Mouse (Mus musculus) forebrain, postnatal 0 days (tissue): ENCODE results near the gene Ccdc170. TPM values are rescaled to one million over a fixed set of nuclear protein-coding genes. Genes with fewer than 3 reads are reported as not detected.
"Not testable (repeated sequence)": the region's sequence is repeated elsewhere in the genome, so short reads cannot be mapped to it uniquely, and the experiment has no call there.

Source experiments
- ATAC-seq: fragments of 200-750 bp; cut with Nextera tagmentation; 2 replicates; pipeline ENCODE4 v1.8.0; 2017; ENCODE audit warnings: mild to moderate bottlenecking, moderate library complexity
- DNase-seq: peaks from one replicate; pipeline ENCODE4 v3.0.0-alpha.2; 2015
- H3K27ac ChIP-seq: fragments of 300-500 bp; sonication (generic); 2 replicates; pipeline ENCODE4 v1.5.1; 2014; ENCODE audit warnings: low read depth, mild to moderate bottlenecking, antibody characterized with exemption, low read length, moderate library complexity, mixed read lengths
- H3K27me3 ChIP-seq: fragments of 300-500 bp; sonication (generic); 2 replicates; pipeline ENCODE4 v1.6.1; 2014; ENCODE audit warnings: mild to moderate bottlenecking, low read length, mixed read lengths; ENCODE audit not compliant: insufficient read depth
- H3K36me3 ChIP-seq: fragments of 300-500 bp; sonication (generic); 2 replicates; pipeline ENCODE4 v1.6.1; 2014; ENCODE audit warnings: mild to moderate bottlenecking, moderate library complexity; ENCODE audit not compliant: insufficient read depth
- H3K4me1 ChIP-seq: fragments of 300-500 bp; sonication (generic); 2 replicates; pipeline ENCODE4 v1.6.1; 2014; ENCODE audit warnings: antibody characterized with exemption; ENCODE audit not compliant: insufficient read depth
- H3K4me2 ChIP-seq: fragments of 300-500 bp; sonication (generic); 2 replicates; pipeline ENCODE4 v1.6.1; 2014; ENCODE audit warnings: low read depth, mild to moderate bottlenecking, moderate library complexity
- H3K4me3 ChIP-seq: fragments of 300-500 bp; sonication (generic); 2 replicates; pipeline ENCODE4 v1.5.1; 2014; ENCODE audit warnings: low read depth, low read length, mixed read lengths
- H3K9ac ChIP-seq: fragments of 300-500 bp; sonication (generic); 2 replicates; pipeline ENCODE4 v1.6.1; 2014; ENCODE audit warnings: mild to moderate bottlenecking
- H3K9me3 ChIP-seq: fragments of 300-500 bp; sonication (generic); 2 replicates; pipeline ENCODE4 v1.6.1; 2016; ENCODE audit warnings: low read length
- CTCF ChIP-seq: sonication (generic); IDR thresholded peaks from 2 replicates; pipeline ENCODE4 v1.5.1; 2016; ENCODE audit warnings: antibody characterized with exemption, control low read depth, low read depth
- WGBS: fragments of 180-500 bp; shearing (Covaris S2); extraction: QIAGEN DNeasy Blood & Tissue Kit; methylation state at CpG from one replicate; pipeline ENCODE4 v1.1.7; 2014; 5-methylcytosine and 5-hydroxymethylcytosine counted together
- polyA plus RNA-seq: library from polyadenylated mRNA; unstranded; fragments of >200 nt; fragmentation: Nextera tagmentation; extraction: Ambion mirVana; gene quantifications from 2 replicates; pipeline ENCODE4 v1.2.1, GENCODE M21; 2015
- total RNA-seq: library from RNA; depleted of rRNA; stranded (reverse); fragments of >200 nt; gene quantifications from 2 replicates; pipeline ENCODE4 v1.2.3, GENCODE M21; 2014; rRNA removed

Ccdc170 gene
- total RNA-seq (0.85 and 1.4 TPM in 2 replicates), polyA plus RNA-seq (0.18 and 0.62 TPM in 2 replicates)

DNA sequence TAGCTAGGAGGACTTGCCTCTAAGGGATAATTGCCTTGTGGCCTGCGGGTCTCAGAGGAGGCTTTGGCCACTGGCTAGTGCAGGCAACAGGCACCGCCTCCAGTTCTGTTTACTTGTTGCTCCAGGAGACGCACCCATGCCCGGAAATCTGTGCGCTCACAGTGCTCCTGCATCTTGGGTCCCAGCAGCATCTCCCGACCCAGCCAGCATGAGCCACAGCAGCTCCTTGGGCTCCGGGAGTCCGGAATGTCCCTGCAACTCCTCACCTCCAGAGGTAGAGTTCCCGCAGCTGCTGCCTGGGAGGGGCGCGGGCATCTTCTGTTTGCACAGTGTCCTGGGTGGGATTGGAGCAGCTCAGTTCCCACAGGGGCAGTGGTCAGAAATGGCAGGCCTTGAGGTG lies at the start of gene Ccdc170:
Gene Ccdc170, plus strand, starts transcription at position 148 of the 400 bp plus-strand sequence.
- Histone ChIP-seq H3K27me3 (no peaks in the 10 kb centered on the region), H3K9ac (no peak within 1 kb of the TSS), H3K36me3 (no peaks in the 10 kb centered on the region), H3K27ac (no peak within 1 kb of the TSS), H3K4me2 (no peak within 1 kb of the TSS), H3K4me1 (no peaks in the 10 kb centered on the region), H3K9me3 (no peaks in the 10 kb centered on the region), H3K4me3 (no peak within 1 kb of the TSS)
- DNase-seq = no peak
- no peak for TF ChIP-seq CTCF
- ATAC-seq = no peak
- WGBS = 35% methylated on average over 11 of the region's 11 CpGs

DNA sequence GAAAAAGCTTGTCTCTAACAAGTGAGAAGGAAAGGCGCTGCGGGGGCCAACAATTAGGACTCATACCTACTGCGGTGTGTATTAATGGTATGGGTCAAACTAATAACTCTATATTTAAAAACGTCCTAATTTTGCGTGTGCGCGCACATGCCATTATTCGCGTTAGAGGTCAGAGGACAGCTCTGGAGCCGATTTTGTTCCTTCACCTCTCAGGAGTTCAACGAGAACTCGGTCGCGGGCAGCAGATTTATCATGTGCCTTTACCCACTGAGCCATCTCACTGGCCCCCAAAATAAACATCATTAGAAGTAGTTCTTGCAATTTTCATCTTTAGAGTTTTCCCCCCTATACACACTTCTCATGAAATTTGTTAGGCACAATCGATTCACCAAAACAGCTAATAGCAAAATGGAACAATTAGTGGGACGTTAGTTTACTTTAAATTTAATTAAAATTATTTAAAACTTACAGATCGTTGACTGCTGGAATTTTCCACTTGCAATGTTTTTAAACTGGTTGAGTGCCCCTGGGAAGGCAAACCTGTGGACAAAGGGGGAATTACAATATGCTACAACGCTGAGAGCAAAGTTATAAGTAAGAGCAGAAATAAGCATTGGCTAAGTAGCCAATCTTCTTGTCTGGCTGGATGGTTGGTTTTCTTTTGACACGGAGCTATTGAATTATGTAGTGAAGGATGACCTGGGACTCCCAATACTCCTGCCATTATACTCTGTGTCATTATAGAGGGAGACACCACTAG lies 49.1 kb upstream of the Ccdc170 start:
- DNase-seq = peak; percentile 11
- Histone ChIP-seq H3K4me2 (peak overlapping the region; percentile 68), H3K4me1 (peaks cover 4% of the 10 kb centered on the region; the same call in 1 of the 2 replicates), H3K27me3 (no peaks in the 10 kb centered on the region), H3K4me3 (peak overlapping the region; percentile 51), H3K9me3 (no peaks in the 10 kb centered on the region), H3K36me3 (no peaks in the 10 kb centered on the region), H3K9ac (peak overlapping the region; percentile 51), H3K27ac (peak overlapping the region; percentile 69)
- TF ChIP-seq CTCF = peak; percentile 30
- 9% methylated on average over 19 of the region's 19 CpGs for WGBS
- ATAC-seq = no peak

DNA sequence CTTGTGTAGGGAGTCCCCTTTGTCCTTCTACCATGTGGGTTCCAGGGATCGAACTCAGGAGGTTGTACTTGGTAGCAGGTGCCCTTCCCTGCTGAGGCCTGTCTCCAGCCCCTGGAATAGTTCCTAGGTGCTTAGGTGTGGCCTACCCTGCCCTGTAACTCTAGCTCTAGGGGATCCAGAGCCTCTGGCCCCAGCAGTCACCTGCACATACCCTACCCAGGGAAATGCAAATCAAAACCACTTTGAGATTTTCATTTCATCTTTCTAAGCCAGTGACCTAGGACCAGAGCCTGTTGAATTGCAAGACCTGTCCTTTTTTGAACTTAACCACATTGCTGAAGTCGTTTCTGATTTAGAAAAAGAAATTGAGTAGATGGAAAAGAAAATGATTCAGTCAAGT lies 48.4 kb upstream of the Ccdc170 start:
- H3K27ac ChIP-seq, H3K36me3 ChIP-seq, H3K4me3 ChIP-seq, H3K27me3 ChIP-seq, DNase-seq, ATAC-seq, H3K9ac ChIP-seq, H3K4me1 ChIP-seq, H3K4me2 ChIP-seq, H3K9me3 ChIP-seq: not testable (repeated sequence)
- WGBS = 84% methylated on average over 2 of the region's 2 CpGs

DNA sequence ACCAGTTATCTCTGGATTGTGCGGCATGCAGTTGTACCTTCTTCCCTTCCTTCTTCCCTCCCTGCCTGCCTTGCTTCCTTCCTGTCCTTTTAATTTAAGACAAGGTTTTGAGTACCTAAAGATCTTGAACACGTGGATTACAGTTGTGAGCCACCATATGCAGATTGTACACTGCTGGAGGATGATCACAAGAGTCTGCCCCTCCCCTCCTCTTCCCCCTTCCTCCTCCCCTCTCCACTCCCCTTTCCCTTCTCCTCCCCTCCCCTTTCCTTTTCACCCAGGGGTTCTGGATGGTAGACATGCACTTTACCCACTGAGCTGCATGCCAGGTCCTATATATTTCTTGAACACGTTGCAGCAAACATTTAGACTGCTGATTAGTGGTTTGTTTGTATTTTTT lies 46.9 kb upstream of the Ccdc170 start:
- Histone ChIP-seq H3K27me3 (no peaks in the 10 kb centered on the region), H3K4me1 (peaks cover 4% of the 10 kb centered on the region; the same call in 1 of the 2 replicates), H3K36me3 (peaks cover 11% of the 10 kb centered on the region), H3K9me3 (no peaks in the 10 kb centered on the region), H3K27ac (no peak overlapping the region), H3K9ac (no peak overlapping the region), H3K4me2 (no peak overlapping the region), H3K4me3 (no peak overlapping the region)
- no peak for ATAC-seq
- no peak for TF ChIP-seq CTCF
- WGBS = 93% methylated on average over 3 of the region's 3 CpGs
- DNase-seq = no peak

DNA sequence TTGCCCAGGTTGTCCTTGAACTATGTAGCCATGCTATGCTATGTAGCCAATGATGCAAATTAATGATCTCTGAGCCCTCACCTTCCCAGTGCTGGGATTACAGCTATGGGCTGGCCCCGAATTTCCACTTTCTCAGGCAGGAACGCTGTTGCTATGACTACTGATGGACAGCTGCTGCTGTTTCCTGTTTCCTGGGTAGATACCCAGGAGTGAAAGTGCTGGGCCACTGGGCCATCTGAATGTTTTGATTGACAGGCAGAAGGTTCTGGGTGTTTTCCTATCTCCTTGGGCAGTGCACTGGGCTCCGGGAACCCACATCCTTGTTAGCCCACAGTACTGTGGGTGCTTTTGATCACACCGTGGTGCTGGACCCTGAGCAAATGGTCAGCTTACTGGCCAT lies 25.9 kb upstream of the Ccdc170 start:
- 91% methylated on average over 4 of the region's 4 CpGs for WGBS
- Histone ChIP-seq H3K27me3 (no peaks in the 10 kb centered on the region), H3K4me3 (no peak overlapping the region), H3K4me1 (no peaks in the 10 kb centered on the region), H3K9me3 (no peaks in the 10 kb centered on the region), H3K36me3 (peaks cover 6% of the 10 kb centered on the region; the same call in 1 of the 2 replicates), H3K9ac (no peak overlapping the region), H3K4me2 (no peak overlapping the region), H3K27ac (no peak overlapping the region)
- no peak for DNase-seq
- no peak for ATAC-seq
- TF ChIP-seq CTCF = no peak

DNA sequence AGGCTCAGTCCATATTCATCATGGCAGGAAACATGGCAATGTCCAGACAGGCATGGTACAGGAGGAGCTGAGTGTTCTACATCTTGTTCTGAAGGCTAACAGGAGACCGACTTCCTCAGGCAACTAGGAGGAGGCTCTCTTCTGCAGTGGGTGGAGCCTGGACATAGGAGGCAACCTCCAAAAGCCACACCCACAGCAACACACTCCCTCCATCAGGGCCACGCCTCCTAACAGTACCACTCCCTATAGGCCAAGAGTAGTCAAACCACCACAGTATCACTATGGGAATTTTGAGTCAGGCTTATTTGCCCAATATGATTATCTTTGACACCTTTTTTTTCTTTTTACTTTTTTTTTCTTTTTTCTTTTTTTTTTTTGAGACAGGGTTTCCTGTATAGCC lies 22.1 kb upstream of the Ccdc170 start:
- H3K4me2 ChIP-seq = no peak overlapping the region
- peaks cover 3% of the 10 kb centered on the region; the same call in 1 of the 2 replicates for H3K36me3 ChIP-seq
- TF ChIP-seq CTCF = no peak
- ATAC-seq = no peak
- no peak overlapping the region for H3K27ac ChIP-seq
- DNase-seq = no peak
- no peak overlapping the region for H3K9ac ChIP-seq
- no peaks in the 10 kb centered on the region for H3K27me3 ChIP-seq
- H3K9me3 ChIP-seq = no peaks in the 10 kb centered on the region
- H3K4me1 ChIP-seq = no peaks in the 10 kb centered on the region
- WGBS = 95% methylated on average over 2 of the region's 2 CpGs
- H3K4me3 ChIP-seq = no peak overlapping the region

DNA sequence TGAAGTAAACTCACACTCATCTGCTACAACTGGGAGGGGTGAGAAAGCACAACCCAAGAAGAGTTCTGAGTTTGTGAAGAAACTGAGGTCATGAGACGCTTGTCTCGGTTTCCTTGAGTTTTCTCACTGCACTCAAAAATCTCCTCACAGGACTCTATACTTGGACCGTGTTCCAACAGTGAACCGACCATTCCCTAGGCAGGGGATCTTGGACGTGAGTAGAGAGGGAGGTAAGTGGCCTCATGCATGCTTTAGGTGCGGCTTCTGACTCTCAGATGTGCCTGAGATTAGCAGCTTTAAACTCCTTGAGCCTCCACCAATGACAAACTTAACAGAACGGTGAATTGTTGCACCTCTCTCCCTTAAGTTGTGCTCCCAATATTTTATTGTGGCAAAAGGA lies 16.5 kb upstream of the Ccdc170 start:
- no peak for DNase-seq
- Histone ChIP-seq H3K27ac (no peak overlapping the region), H3K4me3 (no peak overlapping the region), H3K4me2 (no peak overlapping the region), H3K27me3 (no peaks in the 10 kb centered on the region), H3K4me1 (no peaks in the 10 kb centered on the region), H3K9me3 (no peaks in the 10 kb centered on the region), H3K36me3 (no peaks in the 10 kb centered on the region), H3K9ac (no peak overlapping the region)
- no peak for TF ChIP-seq CTCF
- ATAC-seq = no peak
- 84% methylated on average over 7 of the region's 7 CpGs for WGBS
